Mouse (Mus musculus) spleen, adult 2 months (tissue): Measurements from ENCODE around the gene Clint1.
"Not testable (repeated sequence)": the region's sequence is repeated elsewhere in the genome, so short reads cannot be mapped to it uniquely, and the experiment has no call there.

Source experiments
- CTCF ChIP-seq: fragments of 200-500 bp; IDR thresholded peaks from 2 replicates; pipeline ENCODE4 v1.5.1; 2011; ENCODE audit warnings: mild to moderate bottlenecking, inconsistent platforms; ENCODE audit not compliant: insufficient read depth, insufficient read length, insufficient replicate concordance; ENCODE audit errors: extremely low read depth
- POLR2A ChIP-seq: fragments of 200-500 bp; IDR thresholded peaks from 2 replicates; pipeline ENCODE4 v1.6.1; 2011; ENCODE audit warnings: low read depth, low read length, inconsistent platforms

DNA sequence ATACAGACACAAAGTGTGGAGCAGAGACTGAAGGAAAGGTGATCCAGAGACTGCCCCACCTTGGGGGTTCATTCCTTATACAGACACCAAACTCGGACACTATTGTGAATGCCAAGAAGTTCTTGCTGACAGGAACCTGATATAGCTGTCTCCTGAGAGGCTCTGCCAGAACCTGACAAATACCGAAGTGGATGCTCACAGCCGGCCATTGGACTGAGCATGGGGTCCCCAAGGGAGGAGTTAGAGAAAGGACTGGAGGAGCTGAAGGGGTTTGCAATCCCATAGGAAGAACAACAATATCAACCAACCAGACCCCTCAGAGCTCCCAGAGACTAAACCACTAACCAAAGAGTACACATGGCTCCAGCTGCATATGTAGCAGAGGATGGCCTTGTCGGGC is 27.5 kb downstream of the Clint1 start:
- TF ChIP-seq CTCF, POLR2A: not testable (repeated sequence)
